Mouse (Mus musculus) hindbrain, postnatal 0 days (tissue): ENCODE measurements around the gene Orc3. TPM values are rescaled to one million over a fixed set of nuclear protein-coding genes. Genes with fewer than 3 reads are reported as not detected.
A peak's percentile ranks its signal among the peaks of the same experiment; 100 is the strongest.

ENCODE experiments used
- ATAC-seq: fragments of 200-750 bp; cut with Nextera tagmentation; 2 replicates; pipeline ENCODE4 v1.8.0; 2017; ENCODE audit warnings: mild to moderate bottlenecking, moderate TSS enrichment, moderate library complexity
- DNase-seq: peaks from one replicate; pipeline ENCODE4 v3.0.0-alpha.2; 2015; ENCODE audit warnings: low spot score
- H3K27ac ChIP-seq: fragments of 300-500 bp; sonication (generic); 2 replicates; pipeline ENCODE4 v1.5.1; 2014; ENCODE audit warnings: mild to moderate bottlenecking
- H3K27me3 ChIP-seq: fragments of 300-500 bp; sonication (generic); 2 replicates; pipeline ENCODE4 v1.6.1; 2014; ENCODE audit warnings: low read length, mixed read lengths; ENCODE audit not compliant: insufficient read depth
- H3K36me3 ChIP-seq: fragments of 300-500 bp; sonication (generic); 2 replicates; pipeline ENCODE4 v1.6.1; 2014; ENCODE audit warnings: low read length, mixed read lengths; ENCODE audit not compliant: insufficient read depth
- H3K4me1 ChIP-seq: fragments of 300-500 bp; sonication (generic); 2 replicates; pipeline ENCODE4 v1.6.1; 2014; ENCODE audit warnings: antibody characterized with exemption, low read length, mixed read lengths; ENCODE audit not compliant: insufficient read depth
- H3K4me2 ChIP-seq: fragments of 300-500 bp; sonication (generic); 2 replicates; pipeline ENCODE4 v1.6.1; 2014; ENCODE audit warnings: low read depth, mild to moderate bottlenecking, low read length, moderate library complexity, mixed read lengths
- H3K4me3 ChIP-seq: fragments of 300-500 bp; sonication (generic); 2 replicates; pipeline ENCODE4 v1.5.1; 2014; ENCODE audit warnings: low read length
- H3K9ac ChIP-seq: fragments of 300-500 bp; sonication (generic); replicated peaks from 2 replicates; pipeline ENCODE4 v1.6.1; 2014; ENCODE audit warnings: mild to moderate bottlenecking, low read length, moderate library complexity, mixed read lengths
- H3K9me3 ChIP-seq: fragments of 300-500 bp; sonication (generic); 2 replicates; pipeline ENCODE4 v1.6.1; 2016; ENCODE audit warnings: low read length, mixed read lengths
- CTCF ChIP-seq: IDR thresholded peaks from 2 replicates; pipeline ENCODE4 v1.5.1; 2016; ENCODE audit warnings: antibody characterized with exemption, control low read depth, low read depth
- WGBS: fragments of 180-500 bp; shearing (Covaris S2); extraction: QIAGEN DNeasy Blood & Tissue Kit; methylation state at CpG from one replicate; pipeline ENCODE4 v1.1.7; 2014; 5-methylcytosine and 5-hydroxymethylcytosine counted together
- polyA plus RNA-seq: library from polyadenylated mRNA; unstranded; fragments of >200 nt; fragmentation: Nextera tagmentation; extraction: Ambion mirVana; gene quantifications from 2 replicates; pipeline ENCODE4 v1.2.1, GENCODE M21; 2015
- total RNA-seq: library from RNA; depleted of rRNA; stranded (reverse); fragments of >200 nt; gene quantifications from 2 replicates; pipeline ENCODE4 v1.2.3, GENCODE M21; 2014; rRNA removed

Orc3 gene
- total and polyA plus RNA-seq, 2 experiments from 2014 or later = 61.8 to 68.0 TPM

GRCm38 (mm10) chr4:34526771-34527170, 88.0 kb downstream of the Orc3 start:
- Histone ChIP-seq H3K4me1 (no peaks in the 10 kb centered on the region), H3K4me2 (no peak overlapping the region), H3K36me3 (no peaks in the 10 kb centered on the region), H3K27me3 (no peaks in the 10 kb centered on the region), H3K9me3 (no peaks in the 10 kb centered on the region), H3K9ac (no peak overlapping the region), H3K27ac (no peak overlapping the region), H3K4me3 (no peak overlapping the region)
- 89% methylated on average over 3 of the region's 3 CpGs for WGBS
- DNase-seq = no peak
- ATAC-seq = no peak
- no peak for TF ChIP-seq CTCF

- no peak for TF ChIP-seq CTCF
- Histone ChIP-seq H3K9me3 (no peaks in the 10 kb centered on the region), H3K9ac (no peak overlapping the region), H3K4me1 (no peaks in the 10 kb centered on the region), H3K4me3 (no peak overlapping the region), H3K27ac (no peak overlapping the region), H3K4me2 (no peak overlapping the region), H3K27me3 (no peaks in the 10 kb centered on the region), H3K36me3 (no peaks in the 10 kb centered on the region)
- WGBS = 72% methylated on average over 4 of the region's 4 CpGs
- no peak for ATAC-seq
- DNase-seq = peak; percentile 35
Measured at GRCm38 (mm10) chr4:34523586-34523985, 91.2 kb downstream of the Orc3 start.

- no peak overlapping the region for H3K4me3 ChIP-seq
- WGBS = 62% methylated on average over 3 of the region's 3 CpGs
- TF ChIP-seq CTCF = no peak
- no peaks in the 10 kb centered on the region for H3K9me3 ChIP-seq
- H3K4me2 ChIP-seq = no peak overlapping the region
- no peaks in the 10 kb centered on the region for H3K36me3 ChIP-seq
- H3K27ac ChIP-seq = no peak overlapping the region
- peak; percentile 68 for ATAC-seq
- H3K4me1 ChIP-seq = no peaks in the 10 kb centered on the region
- H3K27me3 ChIP-seq = no peaks in the 10 kb centered on the region
- DNase-seq = peak; percentile 62
- H3K9ac ChIP-seq = no peak overlapping the region
Measured at GRCm38 (mm10) chr4:34522846-34523245, 91.9 kb downstream of the Orc3 start.

Other genes starting within 250 kb of the Orc3 start
- gene Akirin2, start 64.0 kb downstream of the Orc3 start, total RNA-seq = 75.7 and 82.1 TPM in 2 replicates
- 77.5 and 82.5 TPM in 2 replicates for gene Akirin2, start 64.0 kb downstream of the Orc3 start, polyA plus RNA-seq
- 11.0 and 16.8 TPM in 2 replicates for gene Rars2, start within 50 bp of the Orc3 start, total RNA-seq
- 45.8 and 46.5 TPM in 2 replicates for gene Rars2, start within 50 bp of the Orc3 start, polyA plus RNA-seq
- 22.2 and 23.3 TPM in 2 replicates for gene Slc35a1, start 72.5 kb upstream of the Orc3 start, total RNA-seq
- gene Slc35a1, start 72.5 kb upstream of the Orc3 start, polyA plus RNA-seq = 34.0 and 36.8 TPM in 2 replicates
- gene Cfap206, start 115.3 kb upstream of the Orc3 start, total RNA-seq = 2.2 and 9.7 TPM in 2 replicates
- 4.8 TPM in 2 replicates for gene Cfap206, start 115.3 kb upstream of the Orc3 start, polyA plus RNA-seq
- gene Gm136, start 141.3 kb upstream of the Orc3 start, total RNA-seq = not detected in 2 replicates
- gene Gm136, start 141.3 kb upstream of the Orc3 start, polyA plus RNA-seq = not detected in 2 replicates
- gene Smim8, start 163.5 kb upstream of the Orc3 start, total RNA-seq = 9.2 and 9.8 TPM in 2 replicates
- 57.4 and 58.5 TPM in 2 replicates for gene Smim8, start 163.5 kb upstream of the Orc3 start, polyA plus RNA-seq